Mouse (Mus musculus) neural tube, embryonic 10.5 days (tissue): ENCODE data around the gene Ppp1r37.
"Not testable (repeated sequence)": the region's sequence is repeated elsewhere in the genome, so short reads cannot be mapped to it uniquely, and the experiment has no call there.

Source experiments
- DNase-seq: peaks from one replicate; pipeline ENCODE4 v3.0.0-alpha.2; 2017; ENCODE audit warnings: low spot score; ENCODE audit errors: extremely low spot score

The Ppp1r37 gene

GRCm38 (mm10) chr7:19562643-19563410 lies at the start of gene Ppp1r37:
Ppp1r37 (minus strand) TSS chr7:19563076.
- no peak for DNase-seq

DNA sequence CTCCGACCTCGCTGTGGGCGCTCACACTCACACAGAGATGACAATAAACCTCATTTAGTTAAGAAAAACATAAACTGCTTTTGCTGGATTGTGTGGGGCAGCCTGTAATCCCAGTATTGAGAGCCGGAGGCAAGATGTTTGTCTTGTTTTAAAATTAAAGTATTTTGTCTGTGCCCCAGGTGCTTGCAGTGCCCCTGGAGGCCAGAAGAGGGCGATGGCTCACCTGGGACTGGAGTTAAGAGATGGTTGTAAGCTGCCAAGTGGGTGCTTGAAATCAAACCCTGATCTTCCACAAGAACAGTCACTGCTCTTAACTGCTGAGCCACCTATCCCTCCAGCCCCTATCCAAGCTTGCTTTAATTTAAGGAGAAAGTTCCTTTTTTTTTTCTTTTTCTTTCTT lies 48.1 kb upstream of the Ppp1r37 start:
- no peak for DNase-seq

- no peak for DNase-seq
Observed at GRCm38 (mm10) chr7:19609641-19610332, 46.9 kb upstream of the Ppp1r37 start.

GRCm38 (mm10) chr7:19607291-19607690 lies 44.4 kb upstream of the Ppp1r37 start:
- DNase-seq: no peak

- DNase-seq: not testable (repeated sequence)
Observed at GRCm38 (mm10) chr7:19604606-19605214, 41.8 kb upstream of the Ppp1r37 start.

GRCm38 (mm10) chr7:19603849-19604605 lies 41.2 kb upstream of the Ppp1r37 start, which contains the start of gene Clasrp:
Clasrp (minus strand) TSS chr7:19604486.
- peak; percentile 93 for DNase-seq

GRCm38 (mm10) chr7:19603055-19603454 lies 40.2 kb upstream of the Ppp1r37 start:
- DNase-seq: no peak

- no peak for DNase-seq
Observed at GRCm38 (mm10) chr7:19600562-19600961, 37.7 kb upstream of the Ppp1r37 start.

DNA sequence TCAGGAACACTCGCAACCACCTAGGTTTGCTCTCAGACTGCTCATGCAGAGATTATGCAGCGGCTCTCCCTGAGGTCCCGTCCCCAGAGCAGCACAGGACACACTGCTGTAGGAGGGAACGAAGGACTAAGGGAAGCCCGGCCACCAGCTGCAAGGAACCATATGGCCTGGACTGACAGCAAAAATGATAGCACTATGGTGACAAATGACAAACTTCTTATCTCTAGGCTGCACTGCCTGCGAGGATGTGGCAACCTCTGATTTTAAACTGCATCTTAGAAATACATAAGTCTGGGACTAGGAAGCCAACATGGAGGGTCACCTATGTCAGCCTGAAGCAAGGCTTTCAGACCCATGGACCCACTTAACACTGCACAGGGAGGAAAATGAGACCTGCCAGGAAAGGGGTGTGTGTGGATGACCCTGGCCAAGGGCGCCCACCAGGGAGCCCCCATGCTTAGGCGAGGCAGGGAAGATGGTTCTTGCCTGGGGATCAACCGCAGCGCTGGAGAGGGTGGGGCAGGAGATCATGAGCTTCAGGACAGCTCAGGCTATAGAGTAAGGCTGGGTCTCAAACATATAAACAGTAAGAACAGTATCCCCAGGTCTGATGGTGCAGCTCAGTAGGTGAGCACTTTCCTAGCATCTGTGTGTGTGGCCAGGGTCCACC lies 30.3 kb upstream of the Ppp1r37 start:
- DNase-seq: no peak

DNA sequence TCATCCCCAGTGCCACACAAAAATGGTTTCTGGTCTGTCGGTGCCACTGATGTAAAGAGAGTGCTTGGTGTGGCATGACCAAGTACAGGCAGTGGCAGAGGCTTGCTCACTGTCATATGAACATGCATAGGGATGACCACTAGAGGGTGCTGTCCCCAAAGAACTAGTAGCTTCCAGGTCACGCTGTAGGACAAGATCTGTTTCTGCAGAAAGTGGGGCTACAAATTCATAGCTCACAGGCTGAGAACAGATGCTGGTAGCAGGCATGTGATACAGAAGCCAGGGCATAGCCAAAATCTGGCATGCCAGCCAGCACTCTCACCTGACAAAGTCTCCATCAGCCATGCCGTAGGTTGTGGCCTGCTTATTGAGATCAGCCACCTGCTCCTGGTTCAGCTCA lies 27.0 kb upstream of the Ppp1r37 start:
- DNase-seq: peak; percentile 61

DNA sequence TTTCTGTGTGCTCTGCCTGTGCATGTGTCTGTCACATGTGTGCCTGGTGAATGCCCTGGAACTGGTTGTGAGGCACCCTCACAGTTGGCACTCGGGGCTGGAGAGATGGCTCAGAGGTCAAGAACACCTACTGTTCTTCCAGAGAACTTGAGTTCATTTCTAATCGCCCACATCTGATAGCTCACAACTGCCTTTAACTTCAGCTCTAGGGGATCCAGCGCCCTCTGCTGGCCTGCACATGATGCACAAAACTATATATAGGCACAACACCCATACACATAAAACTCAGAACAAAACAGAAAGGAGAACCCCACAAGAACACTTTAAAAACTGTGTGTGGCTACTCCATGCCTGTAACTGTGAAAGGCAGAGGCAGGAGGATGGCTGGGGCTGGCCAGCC lies 26.3 kb upstream of the Ppp1r37 start:
- DNase-seq: no peak

- DNase-seq: no peak
Observed at GRCm38 (mm10) chr7:19586269-19586668, 23.4 kb upstream of the Ppp1r37 start.

DNA sequence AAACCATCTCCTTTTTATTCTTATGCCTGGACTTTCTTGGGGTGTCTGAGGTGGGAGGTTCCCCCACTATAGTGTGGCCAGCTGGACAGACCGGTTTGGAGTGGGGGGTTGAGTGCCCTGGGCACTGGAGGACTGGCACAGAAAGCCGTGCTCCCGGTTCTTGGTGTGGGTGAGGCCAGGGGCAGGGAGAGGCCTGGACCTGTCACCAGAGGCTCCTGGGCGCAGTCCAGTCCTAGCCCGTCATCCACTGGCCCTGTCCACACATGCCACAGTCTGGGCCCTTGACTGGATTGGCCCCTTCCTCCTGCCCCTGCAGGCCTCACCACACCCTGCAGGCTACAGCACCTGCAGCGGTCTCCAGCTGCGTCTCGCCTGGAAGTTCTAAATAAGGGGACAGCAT lies 17.8 kb upstream of the Ppp1r37 start:
- DNase-seq: no peak

GRCm38 (mm10) chr7:19579751-19580150 lies 16.9 kb upstream of the Ppp1r37 start:
- no peak for DNase-seq

- DNase-seq: no peak
Observed at GRCm38 (mm10) chr7:19578436-19578835, 15.6 kb upstream of the Ppp1r37 start.

DNA sequence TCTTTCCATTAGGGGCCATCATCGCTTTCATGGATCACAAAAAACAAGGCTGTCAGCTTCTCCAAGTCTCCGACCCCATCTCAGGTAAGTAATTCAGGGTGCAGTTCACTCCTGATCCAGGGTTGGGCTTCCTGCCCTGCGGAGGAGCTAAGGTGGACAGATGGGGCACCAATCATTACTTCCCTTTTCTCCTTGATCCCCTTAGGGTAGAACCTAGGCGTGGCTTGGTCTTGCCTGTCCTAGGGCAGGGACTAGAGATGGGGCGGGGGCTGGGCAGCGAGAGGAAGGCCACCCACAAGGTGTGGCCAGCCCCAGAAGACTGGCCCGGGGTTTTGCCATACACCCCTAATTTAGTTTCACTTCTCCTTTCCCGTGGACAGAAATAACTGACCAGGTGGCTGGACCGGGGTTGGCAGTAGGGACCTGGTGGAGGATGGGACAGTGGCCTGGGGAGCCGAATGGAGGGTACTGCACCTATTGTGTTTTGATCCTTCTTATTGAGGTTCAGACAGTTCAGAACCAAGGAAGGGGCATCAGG lies 15.1 kb upstream of the Ppp1r37 start:
- no peak for DNase-seq

DNA sequence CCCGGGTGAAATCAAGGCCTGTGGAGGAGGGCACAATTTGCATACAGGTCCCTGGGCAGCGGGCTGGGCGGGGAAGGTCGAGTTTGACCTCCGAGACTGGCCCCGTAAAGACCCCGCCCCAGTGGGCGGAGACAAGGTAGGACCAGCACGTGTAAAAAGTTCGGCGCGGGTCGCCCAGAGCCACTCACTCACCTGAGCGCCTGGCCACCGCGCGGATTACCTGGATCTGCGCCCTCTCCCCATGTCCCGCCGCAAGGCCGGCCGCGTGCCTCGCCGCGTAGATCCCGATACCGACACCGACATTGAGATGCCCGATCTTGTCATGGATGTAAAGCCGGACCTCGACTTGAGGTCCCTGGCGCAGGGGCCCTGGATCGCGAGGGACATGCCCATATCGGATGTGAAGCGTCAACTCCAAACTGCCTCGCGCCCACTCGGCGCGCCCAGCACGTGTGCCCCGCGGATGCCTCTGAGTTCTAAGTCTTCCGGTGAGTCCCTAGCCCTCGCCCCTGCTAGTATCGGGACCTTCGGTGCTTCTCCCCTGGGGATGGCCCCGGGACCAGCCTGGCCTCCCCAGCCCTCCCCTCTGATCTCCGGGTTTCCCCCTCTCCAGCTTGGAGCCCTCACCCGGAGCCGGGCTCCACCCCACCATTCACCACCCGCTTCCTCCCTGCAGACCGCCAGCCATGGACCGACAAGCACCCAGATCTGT lies 14.4 kb upstream of the Ppp1r37 start, which contains the start of the genes Zfp296 and Gemin7:
Gene Zfp296, plus strand, starts transcription at position 147 of the 712 bp plus-strand sequence.
Gene Gemin7, minus strand, starts transcription at position 455 of the 712 bp plus-strand sequence.
- DNase-seq: peak; percentile 48

GRCm38 (mm10) chr7:19575559-19575958 lies 12.7 kb upstream of the Ppp1r37 start:
- DNase-seq: no peak

DNA sequence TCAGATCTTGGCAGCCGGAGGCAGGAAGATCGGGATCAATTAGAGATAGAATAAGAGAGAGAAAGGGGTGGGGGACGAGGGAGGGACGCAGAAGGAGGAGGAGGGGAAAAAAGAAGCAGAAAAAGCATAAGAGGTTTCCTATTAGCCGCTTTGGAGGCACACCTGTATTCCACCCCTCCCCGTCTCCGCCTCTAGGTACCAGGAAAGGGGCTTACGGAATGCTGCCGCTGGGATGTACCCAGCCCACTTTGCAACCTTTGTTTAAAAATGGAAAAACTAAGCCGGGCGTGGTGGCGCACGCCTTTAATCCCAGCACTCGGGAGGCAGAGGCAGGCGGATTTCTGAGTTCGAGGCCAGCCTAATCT lies 10.9 kb upstream of the Ppp1r37 start:
- DNase-seq: no peak
